In the genomic region with DNA sequence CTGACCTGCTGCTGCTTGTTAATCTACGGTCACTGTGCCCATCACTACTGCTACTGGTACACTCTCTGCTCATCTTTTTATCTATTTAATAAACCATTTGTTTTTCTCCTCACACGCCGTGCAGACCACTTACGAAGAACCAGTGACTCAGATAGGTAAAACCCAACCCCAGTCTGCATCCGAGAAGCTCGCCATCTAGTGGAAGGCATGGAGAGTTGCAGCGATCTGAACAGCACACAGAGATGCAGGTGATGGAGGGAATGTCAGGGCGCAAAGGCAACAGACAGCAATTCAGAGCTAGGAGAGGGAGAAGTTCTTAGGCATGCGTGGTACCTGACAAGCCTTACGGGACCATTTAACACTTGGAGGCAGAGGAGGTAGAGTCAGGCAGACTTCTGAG, we compare ENCODE assay signal across 11 mouse cellular contexts. TPM values are rescaled to one million over a fixed set of nuclear protein-coding genes. Genes with fewer than 3 reads are reported as not detected.
A peak's percentile ranks its signal among the peaks of the same experiment; 100 is the strongest.
DNase-seq lines count a peak whose midpoint lies in the region; ATAC-seq and TF ChIP-seq lines count a peak whose summit lies in the region.
"Had no signal": no experiment of that assay in that cellular context is flagged by ENCODE, and none has a peak within 500 bp of the region (broad histone marks: within the 10 kb centered on the region; RNA-seq: fewer than 3 reads in every experiment).

No protein-coding gene starts in this region.

- WGBS in intestine, postnatal 0 days, result 42% methylated on average over 10 of the region's 10 CpGs
- 37% methylated on average over 10 of the region's 10 CpGs for WGBS in intestine, embryonic 15.5 days
- 34% methylated on average over 10 of the region's 10 CpGs for WGBS in thymus, adult 2 months
- WGBS in limb, embryonic 11.5 days, result 41% methylated on average over 10 of the region's 10 CpGs
- WGBS in midbrain, embryonic 16.5 days, result 42% methylated on average over 10 of the region's 10 CpGs

- no peaks in the 10 kb centered on the region for H3K36me3 ChIP-seq in intestine, postnatal 0 days (ENCODE audit: control insufficient read depth, insufficient read depth)
- no peaks in the 10 kb centered on the region for H3K36me3 ChIP-seq in intestine, embryonic 15.5 days
- H3K36me3 ChIP-seq in thymus, adult 2 months (ENCODE audit: control insufficient read depth, insufficient read depth, low read length), result no peaks in the 10 kb centered on the region
- H3K36me3 ChIP-seq in limb, embryonic 11.5 days (ENCODE audit: control insufficient read depth, insufficient read depth, low read length), result no peaks in the 10 kb centered on the region
- no peaks in the 10 kb centered on the region for H3K36me3 ChIP-seq in midbrain, embryonic 16.5 days (ENCODE audit: control insufficient read depth, insufficient read depth, low read length)
- H3K36me3 ChIP-seq: embryonic facial prominence, embryonic 15.5 days; limb, embryonic 15.5 days; stomach, embryonic 15.5 days had no signal

- H3K9me3 ChIP-seq in intestine, postnatal 0 days (ENCODE audit: control insufficient read depth), result no peaks in the 10 kb centered on the region
- no peaks in the 10 kb centered on the region for H3K9me3 ChIP-seq in intestine, embryonic 15.5 days
- no peaks in the 10 kb centered on the region for H3K9me3 ChIP-seq in limb, embryonic 11.5 days (ENCODE audit: control insufficient read depth, low read length)
- H3K9me3 ChIP-seq in midbrain, embryonic 16.5 days (replicated peaks; ENCODE audit: control insufficient read depth, low read length, poor library complexity, severe bottlenecking), result peaks cover 2% of the 10 kb centered on the region; the same call in 1 of the 2 replicates
- H3K9me3 ChIP-seq: embryonic facial prominence, embryonic 15.5 days; limb, embryonic 15.5 days; stomach, embryonic 15.5 days had no signal

- 0 out of 2 replicates have a peak, but pooled peaks cover 2% of the 10 kb centered on the region for H3K27me3 ChIP-seq in intestine, postnatal 0 days (replicated peaks; ENCODE audit: control insufficient read depth, insufficient read depth, low read length)
- no peaks in the 10 kb centered on the region for H3K27me3 ChIP-seq in intestine, embryonic 15.5 days (replicated peaks)
- no peaks in the 10 kb centered on the region for H3K27me3 ChIP-seq in thymus, adult 2 months (ENCODE audit: control insufficient read depth, insufficient read depth, low read length)
- no peaks in the 10 kb centered on the region for H3K27me3 ChIP-seq in limb, embryonic 11.5 days (ENCODE audit: control insufficient read depth, insufficient read depth, low read length)
- H3K27me3 ChIP-seq in midbrain, embryonic 16.5 days (ENCODE audit: control insufficient read depth, insufficient read depth, low read depth, low read length), result no peaks in the 10 kb centered on the region
- H3K27me3 ChIP-seq: embryonic facial prominence, embryonic 15.5 days; limb, embryonic 15.5 days; stomach, embryonic 15.5 days had no signal

- H3K9ac ChIP-seq in intestine, postnatal 0 days (ENCODE audit: low read depth, low read length), result no peak overlapping the region
- H3K9ac ChIP-seq in intestine, embryonic 15.5 days, result no peak overlapping the region
- no peak overlapping the region for H3K9ac ChIP-seq in limb, embryonic 11.5 days (ENCODE audit: low read length)
- H3K9ac ChIP-seq in midbrain, embryonic 16.5 days (ENCODE audit: low read depth, low read length), result no peak overlapping the region
- H3K9ac ChIP-seq: embryonic facial prominence, embryonic 15.5 days; limb, embryonic 15.5 days; stomach, embryonic 15.5 days had no signal

- TF ChIP-seq CTCF in intestine, postnatal 0 days (IDR thresholded peaks at IDR 0.05; ENCODE audit: low read depth), result peak; percentile 88
- TF ChIP-seq CTCF in thymus, adult 2 months (IDR thresholded peaks at IDR 0.05; ENCODE audit: borderline replicate concordance, control insufficient read depth, extremely low read depth, insufficient read depth, low read length, poor library complexity), result peak; percentile 55; the same call in 1 of the 2 replicates

- ATAC-seq in intestine, postnatal 0 days, result no peak
- ATAC-seq in intestine, embryonic 15.5 days, result no peak
- ATAC-seq in limb, embryonic 11.5 days (ENCODE audit: insufficient number of reproducible peaks, low FRiP score, low TSS enrichment, low read depth), result no peak
- ATAC-seq in midbrain, embryonic 16.5 days, result no peak

- no peak overlapping the region for H3K27ac ChIP-seq in intestine, postnatal 0 days (ENCODE audit: low read depth, low read length)
- H3K27ac ChIP-seq in intestine, embryonic 15.5 days, result no peak overlapping the region
- no peak overlapping the region for H3K27ac ChIP-seq in thymus, adult 2 months (ENCODE audit: control insufficient read depth, insufficient read depth, low read length)
- H3K27ac ChIP-seq in limb, embryonic 11.5 days (replicated peaks; ENCODE audit: low read depth, low read length), result no peak overlapping the region
- no peak overlapping the region for H3K27ac ChIP-seq in midbrain, embryonic 16.5 days (ENCODE audit: low read length)
- H3K27ac ChIP-seq: embryonic facial prominence, embryonic 15.5 days; limb, embryonic 15.5 days; stomach, embryonic 15.5 days had no signal

- DNase-seq in thymus, adult 2 months, result peak; percentile 24
- no peak for DNase-seq in thymus, adult 18-20 months
- peak; percentile 63 to 80 for DNase-seq in cerebellum, postnatal 10 days
- DNase-seq in limb, embryonic 11.5 days (ENCODE audit: low spot score), result peak; percentile 55
- no peak for DNase-seq in ovary, postnatal 10 days (ENCODE audit: low spot score)

- no peak overlapping the region for H3K4me2 ChIP-seq in intestine, postnatal 0 days (replicated peaks; ENCODE audit: low read depth)
- H3K4me2 ChIP-seq in intestine, embryonic 15.5 days (replicated peaks), result no peak overlapping the region
- no peak overlapping the region for H3K4me2 ChIP-seq in limb, embryonic 11.5 days (ENCODE audit: low read depth, severe bottlenecking)
- H3K4me2 ChIP-seq in midbrain, embryonic 16.5 days (ENCODE audit: low read length), result no peak overlapping the region
- H3K4me2 ChIP-seq: embryonic facial prominence, embryonic 15.5 days; limb, embryonic 15.5 days; stomach, embryonic 15.5 days had no signal

- no peak overlapping the region for H3K4me3 ChIP-seq in intestine, postnatal 0 days (ENCODE audit: low read depth, low read length)
- H3K4me3 ChIP-seq in intestine, embryonic 15.5 days (replicated peaks), result no peak overlapping the region
- H3K4me3 ChIP-seq in thymus, adult 2 months (ENCODE audit: control insufficient read depth, insufficient read depth, low read length), result no peak overlapping the region
- H3K4me3 ChIP-seq in limb, embryonic 11.5 days (ENCODE audit: low read depth, low read length), result no peak overlapping the region
- H3K4me3 ChIP-seq in midbrain, embryonic 16.5 days (ENCODE audit: low read depth, low read length), result no peak overlapping the region
- H3K4me3 ChIP-seq: embryonic facial prominence, embryonic 15.5 days; limb, embryonic 15.5 days; stomach, embryonic 15.5 days had no signal

- TF ChIP-seq POLR2A in thymus, adult 2 months (IDR thresholded peaks at IDR 0.05; ENCODE audit: control insufficient read depth, extremely low read depth, insufficient read depth, low read length, poor library complexity), result no peak

- no peaks in the 10 kb centered on the region for H3K4me1 ChIP-seq in intestine, postnatal 0 days (replicated peaks; ENCODE audit: control insufficient read depth, insufficient read depth, low read length)
- no peaks in the 10 kb centered on the region for H3K4me1 ChIP-seq in intestine, embryonic 15.5 days (replicated peaks)
- no peaks in the 10 kb centered on the region for H3K4me1 ChIP-seq in thymus, adult 2 months (replicated peaks; ENCODE audit: control insufficient read depth, insufficient read depth, low read length)
- no peaks in the 10 kb centered on the region for H3K4me1 ChIP-seq in limb, embryonic 11.5 days (ENCODE audit: control insufficient read depth, insufficient read depth, low read length)
- no peaks in the 10 kb centered on the region for H3K4me1 ChIP-seq in midbrain, embryonic 16.5 days (ENCODE audit: control insufficient read depth, insufficient read depth, low read length)
- H3K4me1 ChIP-seq: embryonic facial prominence, embryonic 15.5 days; limb, embryonic 15.5 days; stomach, embryonic 15.5 days had no signal

RNA-seq across cellular contexts. Expression of gene 1700001C02Rik, which starts 10.7 kb away (rescaled TPM):
- polyA plus RNA-seq in intestine, postnatal 0 days (2015; fragmentation: Nextera tagmentation; extraction: Ambion mirVana), result not detected in 2 replicates
- polyA plus RNA-seq in intestine, embryonic 15.5 days (2015; fragmentation: Nextera tagmentation; extraction: Ambion mirVana), result not detected in 2 replicates
- polyA plus RNA-seq in thymus, adult 2 months (2012; rRNA removed), result 0.51 and 0.60 TPM in 2 replicates
- polyA plus RNA-seq in limb, embryonic 11.5 days (2014; fragmentation: Nextera tagmentation; extraction: Ambion mirVana), result not detected in 2 replicates
- 0.71 and 2.1 TPM in 2 replicates for polyA plus RNA-seq in midbrain, embryonic 16.5 days (2015; fragmentation: Nextera tagmentation; extraction: Ambion mirVana)
- polyA plus RNA-seq: limb, embryonic 15.5 days had no signal

RNA-seq across cellular contexts. Expression of gene Otof, which starts 14.8 kb away (rescaled TPM):
- polyA plus RNA-seq in intestine, postnatal 0 days (2015; fragmentation: Nextera tagmentation; extraction: Ambion mirVana), result 0.05 and 0.09 TPM in 2 replicates
- polyA plus RNA-seq in intestine, embryonic 15.5 days (2015; fragmentation: Nextera tagmentation; extraction: Ambion mirVana), result 0.66 and 0.84 TPM in 2 replicates
- 0.92 and 0.94 TPM in 2 replicates for polyA plus RNA-seq in thymus, adult 2 months (2012; rRNA removed)
- 0.07 TPM in 1 of 2 replicates, not detected in the other for polyA plus RNA-seq in limb, embryonic 11.5 days (2014; fragmentation: Nextera tagmentation; extraction: Ambion mirVana)
- polyA plus RNA-seq in midbrain, embryonic 16.5 days (2015; fragmentation: Nextera tagmentation; extraction: Ambion mirVana), result 4.0 and 5.5 TPM in 2 replicates

Comparison
In these comparisons a context has a peak if more than half of its experiments do, and no peak if none do; other contexts are left out.
1. DNase-seq: peak in thymus, adult 2 months (single experiment), cerebellum, postnatal 10 days (2 of 2) and limb, embryonic 11.5 days (single experiment); none in thymus, adult 18-20 months (0 of 2) and ovary, postnatal 10 days (single experiment).